Mouse (Mus musculus) heart, adult 2 months (tissue): ENCODE measurements around the gene Rtn2.

Source experiments
- CTCF ChIP-seq: fragments of 200-600 bp; IDR thresholded peaks from 2 replicates; pipeline ENCODE4 v1.8.1; 2022; ENCODE audit warnings: antibody characterized with exemption, mild to moderate bottlenecking, moderate library complexity
- POLR2A ChIP-seq: fragments of 200-500 bp; IDR thresholded peaks from 2 replicates; pipeline ENCODE4 v1.6.1; 2011; ENCODE audit warnings: mild to moderate bottlenecking, low read depth, low read length, control low read depth; ENCODE audit not compliant: insufficient read depth

DNA sequence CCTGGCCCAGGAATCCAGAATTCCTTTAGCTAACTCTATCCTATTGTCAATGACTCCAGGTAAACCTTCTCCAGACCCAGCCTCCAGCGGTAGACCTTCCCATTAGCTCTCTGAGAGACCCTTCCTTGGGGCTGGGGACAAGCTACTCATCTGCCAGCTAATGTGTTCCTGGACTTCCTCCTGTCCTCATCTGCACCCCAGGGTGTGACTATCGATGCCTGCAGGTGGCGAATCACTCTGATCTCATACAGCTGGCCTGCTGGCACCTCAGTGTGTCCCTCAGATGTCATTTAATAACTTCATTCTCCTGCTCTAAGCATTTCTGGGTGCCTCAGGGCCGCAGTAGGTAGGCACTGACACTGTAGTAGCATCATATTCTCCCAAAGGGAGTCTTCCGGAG lies 45.4 kb downstream of the Rtn2 start:
- TF ChIP-seq CTCF (no peak), POLR2A (no peak)
